Mouse (Mus musculus) colon, adult 2 months (tissue): Measurements from ENCODE around the gene Nrip2. TPM values are rescaled to one million over a fixed set of nuclear protein-coding genes. Genes with fewer than 3 reads are reported as not detected.

Experiments used
- polyA plus RNA-seq: library from polyadenylated mRNA; depleted of rRNA; stranded (reverse); fragments of >200 nt; gene quantifications from 2 replicates; pipeline ENCODE4 v1.2.3, GENCODE M21; 2012; rRNA removed

The Nrip2 gene
- 0.71 and 1.4 TPM in 2 replicates for polyA plus RNA-seq

DNA sequence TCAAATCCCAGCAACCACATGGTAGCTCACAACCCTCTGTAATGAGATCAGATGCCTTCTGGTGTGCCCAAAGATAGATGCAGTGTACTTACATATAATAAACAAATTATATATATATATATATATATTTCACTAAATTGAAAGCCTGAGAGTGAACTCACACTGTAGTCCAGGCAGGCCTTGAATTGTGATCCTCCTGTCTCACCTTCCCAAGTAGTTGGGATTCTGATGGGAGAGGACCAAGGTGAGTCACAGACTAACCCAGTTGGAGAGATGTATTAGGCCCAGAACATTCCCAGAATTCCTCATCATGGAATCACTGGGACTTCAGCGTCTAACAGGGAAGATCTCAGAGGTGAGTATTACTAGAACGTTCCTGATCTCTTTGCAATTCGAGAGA lies at the start of gene Nrip2:
Gene Nrip2 (plus strand): TSS at position 301 of the 400 bp plus-strand sequence.

DNA sequence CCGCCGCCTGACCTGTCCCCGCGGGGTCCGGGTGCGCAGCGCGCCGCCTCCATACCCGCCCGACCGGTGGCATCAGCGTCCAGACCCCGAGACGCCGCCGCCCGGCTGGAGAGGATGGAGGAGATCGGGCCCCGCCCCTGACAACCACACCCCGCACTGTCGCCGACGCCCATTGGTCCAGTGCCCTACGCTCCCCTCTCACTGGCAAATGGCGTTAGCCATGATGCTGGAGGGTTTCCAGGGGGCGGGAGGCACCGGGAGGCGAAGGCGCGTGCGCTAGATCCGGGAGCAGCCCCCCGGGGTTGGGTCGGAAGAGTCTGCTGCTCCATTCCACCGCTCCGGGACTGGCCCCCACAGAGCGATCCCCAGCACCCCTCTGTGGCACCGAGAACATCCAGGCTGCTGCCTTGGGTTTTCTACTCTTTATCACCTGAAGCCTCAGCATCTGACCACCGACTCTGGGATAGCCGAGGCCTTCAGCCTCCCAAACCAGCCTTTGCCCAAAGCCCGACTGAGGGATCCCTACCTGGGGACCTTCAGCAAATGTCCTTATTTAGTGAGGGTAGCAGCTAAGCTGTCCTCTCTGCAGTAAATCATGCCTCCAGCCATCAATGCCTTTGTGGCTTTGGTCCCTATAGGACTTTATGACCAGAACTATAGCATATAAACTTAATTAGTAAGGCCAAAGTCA lies 43.2 kb upstream of the Nrip2 start, which contains the start of gene Tulp3:
Gene Tulp3 (minus strand): TSS at position 126 of the 691 bp plus-strand sequence.

DNA sequence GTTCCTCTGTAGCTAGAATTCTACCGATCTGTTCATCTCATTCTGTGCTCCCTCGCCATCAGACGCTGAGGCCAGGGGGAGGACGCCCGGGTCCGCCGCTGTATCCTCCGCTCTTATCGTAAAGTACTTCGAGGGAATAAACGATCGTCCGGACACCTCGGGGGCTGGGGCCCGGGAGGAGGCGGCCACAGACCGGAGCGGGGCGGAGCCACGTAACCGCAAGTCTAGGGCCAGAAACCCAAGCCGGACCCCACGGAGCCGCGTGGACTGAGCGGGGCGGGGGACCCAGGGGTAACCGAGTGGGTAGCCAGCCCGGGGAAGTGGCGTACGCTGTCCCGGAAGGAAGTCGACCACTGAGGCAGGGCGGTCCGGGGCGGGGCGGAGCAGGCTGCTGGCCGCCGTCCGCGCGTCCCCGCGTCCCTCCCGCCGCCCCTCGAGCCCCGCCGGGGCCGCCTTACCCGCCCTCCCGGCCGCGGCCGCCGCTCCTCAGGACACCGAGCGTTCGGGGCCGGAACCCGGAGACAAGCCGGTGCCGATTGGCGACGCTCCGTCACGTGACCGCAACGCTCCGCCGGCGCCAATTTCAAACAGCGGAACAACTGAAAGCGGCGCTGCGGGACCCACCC lies 36.6 kb upstream of the Nrip2 start, which contains the start of the genes Rhno1 and Foxm1:
Gene Rhno1 (minus strand): TSS at position 531 of the 626 bp plus-strand sequence.
Gene Foxm1 (plus strand): TSS at position 587 of the 626 bp plus-strand sequence.

DNA sequence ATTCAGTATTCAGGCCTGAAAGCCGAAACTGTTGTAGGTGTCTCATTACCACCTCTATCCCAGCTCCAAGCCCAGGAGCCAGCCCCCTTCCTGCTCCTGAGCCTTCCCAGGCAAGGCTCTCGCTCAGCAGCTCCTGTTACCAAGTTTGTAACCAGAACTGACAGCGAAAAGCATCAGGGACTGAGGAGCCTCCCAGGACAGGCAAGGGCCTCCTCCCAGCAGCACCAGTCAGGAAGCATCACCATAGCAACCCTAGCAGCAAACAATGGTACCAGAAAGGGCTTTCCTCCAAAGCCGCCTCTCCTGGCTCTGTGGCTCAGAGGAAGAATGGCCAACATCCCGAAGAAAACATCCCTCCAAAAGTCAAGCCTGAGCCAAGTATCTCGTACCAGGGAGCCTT lies 23.9 kb upstream of the Nrip2 start, which contains the start of the genes Tex52 and Gm44596:
Gene Tex52 (plus strand): TSS at position 265 of the 400 bp plus-strand sequence.
Gene Gm44596 (plus strand): TSS at position 312 of the 400 bp plus-strand sequence.

DNA sequence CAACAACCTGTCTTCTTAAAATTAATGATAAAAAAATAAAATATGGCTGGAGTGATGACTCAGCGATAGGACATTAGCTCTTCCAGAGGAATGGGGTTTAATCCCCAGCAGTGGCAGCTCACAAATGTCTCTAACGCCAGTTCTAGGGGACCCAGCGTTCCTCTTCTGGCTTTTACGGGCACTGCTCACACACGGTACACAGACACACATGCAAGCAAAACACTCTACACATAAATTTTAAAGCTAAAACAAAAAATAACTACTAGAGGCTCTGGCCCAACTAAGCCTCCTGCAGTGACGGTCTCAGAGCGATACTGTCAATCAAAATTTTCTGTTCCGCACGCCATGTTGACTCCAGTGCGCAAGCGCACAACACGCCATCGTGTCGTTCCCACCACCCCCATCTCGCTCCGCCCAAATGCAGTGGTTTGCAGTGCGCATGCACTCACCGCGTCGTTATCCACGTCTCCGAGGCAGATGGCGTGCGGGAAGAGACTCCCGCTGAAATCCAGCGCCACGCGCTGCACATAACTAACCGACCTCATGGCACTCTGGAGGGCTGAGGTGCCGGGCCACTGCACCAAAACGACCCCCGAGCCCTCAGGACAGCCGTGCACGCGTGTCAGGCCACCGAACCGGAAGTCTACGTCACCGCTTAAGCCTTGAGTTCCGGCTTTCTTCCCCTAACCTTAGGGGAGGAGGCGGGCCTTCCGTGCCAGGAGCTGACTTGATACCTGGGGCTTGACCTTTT lies 25.3 kb downstream of the Nrip2 start, which contains the start of gene Itfg2:
Gene Itfg2 (minus strand): TSS at position 663 of the 751 bp plus-strand sequence.

DNA sequence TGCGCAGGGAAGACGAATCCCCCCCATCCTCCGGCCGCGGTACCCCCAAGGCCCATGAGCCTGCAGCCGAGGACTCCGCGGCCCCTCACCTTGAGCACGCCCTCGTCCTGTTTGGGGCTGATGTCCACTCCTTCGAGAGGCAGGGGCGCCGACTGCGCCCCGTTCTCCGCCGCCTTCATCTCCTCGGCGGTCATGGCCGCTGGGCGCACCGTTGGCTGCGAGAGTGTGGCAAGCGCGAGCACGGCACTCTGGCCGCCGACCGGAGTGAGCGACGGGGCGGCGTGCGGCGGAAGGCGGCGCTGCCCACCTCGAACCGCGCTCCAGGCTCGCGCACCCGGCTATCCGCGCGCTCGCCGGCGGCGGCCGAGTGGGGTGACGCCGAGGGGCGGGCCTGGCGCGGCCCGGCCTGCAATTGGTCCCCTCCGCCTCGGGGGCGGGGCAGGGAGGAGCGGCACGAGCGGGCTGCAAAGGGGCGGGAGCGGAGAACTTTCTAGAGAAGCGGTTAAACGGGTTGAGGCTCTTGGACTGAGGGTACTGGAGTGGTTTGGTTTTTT lies 39.3 kb downstream of the Nrip2 start, which contains the start of gene Fkbp4:
Gene Fkbp4 (minus strand): TSS at position 361 of the 554 bp plus-strand sequence.

Other genes with a start within 250 kb of the Nrip2 start
- gene Tead4, start 98.5 kb upstream of the Nrip2 start, polyA plus RNA-seq, result 1.8 and 2.0 TPM in 2 replicates
- gene Tulp3, start 43.4 kb upstream of the Nrip2 start, polyA plus RNA-seq, result 4.8 and 4.9 TPM in 2 replicates
- gene Rhno1, start 36.4 kb upstream of the Nrip2 start, polyA plus RNA-seq, result 10.7 and 11.2 TPM in 2 replicates
- 12.5 and 14.1 TPM in 2 replicates for gene Foxm1, start 36.3 kb upstream of the Nrip2 start, polyA plus RNA-seq
- 0.09 and 0.13 TPM in 2 replicates for gene Tex52, start 23.8 kb upstream of the Nrip2 start, polyA plus RNA-seq
- not detected in 2 replicates for gene Gm44596, start 23.8 kb upstream of the Nrip2 start, polyA plus RNA-seq
- 18.3 and 26.1 TPM in 2 replicates for gene Itfg2, start 25.6 kb downstream of the Nrip2 start, polyA plus RNA-seq
- 152 and 153 TPM in 2 replicates for gene Fkbp4, start 39.4 kb downstream of the Nrip2 start, polyA plus RNA-seq
- gene Pzp, start 127.4 kb downstream of the Nrip2 start, polyA plus RNA-seq, result 0.05 and 0.17 TPM in 2 replicates
- gene A2ml1, start 182.3 kb downstream of the Nrip2 start, polyA plus RNA-seq, result 0.13 and 0.21 TPM in 2 replicates
- gene Klrb1a, start 224.2 kb downstream of the Nrip2 start, polyA plus RNA-seq, result 0.33 TPM in 1 of 2 replicates, not detected in the other